Mouse (Mus musculus) NIH3T3 (cell line): ENCODE data around the gene Sept6.

Experiments
- DNase-seq: peaks from one replicate; pipeline ENCODE4 v3.0.0-alpha.2; 2012; ENCODE audit warnings: low read depth

Sept6 gene

DNA sequence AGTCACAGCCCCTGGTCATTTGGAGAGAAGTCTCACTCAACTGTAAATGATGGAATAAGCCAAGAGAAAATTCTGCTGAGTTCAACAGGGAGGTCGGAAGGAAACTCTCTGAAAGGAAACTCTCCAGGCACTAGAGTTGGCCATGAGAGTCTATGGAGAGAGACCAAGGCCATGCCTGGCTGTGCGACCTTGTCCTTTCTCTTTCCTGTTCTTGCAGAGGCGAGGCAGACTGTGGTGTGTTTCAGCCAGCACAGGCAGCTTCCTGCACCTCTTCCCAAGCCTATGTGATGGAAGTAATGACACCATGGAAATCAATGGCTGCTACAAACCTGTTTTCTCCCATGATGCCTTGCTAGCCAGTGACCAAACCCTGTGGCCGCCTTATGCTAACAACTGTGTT, 20.4 kb downstream of the Sept6 start:
- no peak for DNase-seq

GRCm38 (mm10) chrX:36969501-36969900, 22.1 kb downstream of the Sept6 start:
- DNase-seq = no peak

DNA sequence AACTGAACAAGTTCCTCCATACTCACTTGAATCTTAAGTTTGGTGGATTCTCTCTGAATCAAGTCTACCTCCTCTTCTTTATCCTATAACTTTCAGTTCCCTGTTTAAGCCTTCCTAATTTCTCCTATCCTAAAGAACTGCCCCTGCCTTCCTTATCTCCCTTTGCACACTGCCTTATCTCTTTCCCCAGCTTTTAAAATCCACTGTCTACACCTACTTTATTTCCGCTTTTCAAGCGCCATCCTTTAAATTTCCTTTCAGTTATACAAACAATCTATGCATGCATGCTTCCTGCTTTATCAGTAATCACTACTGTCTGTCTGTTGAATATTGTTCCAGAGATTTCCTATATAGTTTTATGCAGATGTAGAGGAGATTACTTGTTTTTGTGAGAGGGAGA, 34.9 kb downstream of the Sept6 start:
- DNase-seq = no peak

DNA sequence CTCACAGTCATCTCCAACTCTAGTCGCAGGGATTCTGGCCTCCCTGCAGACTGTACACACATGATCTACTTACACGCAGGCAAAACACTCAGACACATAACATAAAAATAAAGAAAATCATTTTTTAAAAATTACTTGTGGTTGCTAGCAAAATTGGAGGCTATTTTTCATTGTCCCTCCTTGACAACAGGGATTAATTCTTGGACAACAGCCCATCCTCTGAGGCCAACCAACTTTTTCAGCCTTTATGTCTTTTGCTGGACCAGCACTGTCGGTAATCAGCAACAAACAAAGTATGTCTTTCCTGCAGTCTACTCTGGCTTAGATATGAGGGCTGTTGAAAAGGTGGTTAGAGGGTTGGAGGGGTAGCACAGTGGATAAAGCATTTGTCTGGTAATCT, 50.5 kb downstream of the Sept6 start:
- DNase-seq = peak; percentile 73

DNA sequence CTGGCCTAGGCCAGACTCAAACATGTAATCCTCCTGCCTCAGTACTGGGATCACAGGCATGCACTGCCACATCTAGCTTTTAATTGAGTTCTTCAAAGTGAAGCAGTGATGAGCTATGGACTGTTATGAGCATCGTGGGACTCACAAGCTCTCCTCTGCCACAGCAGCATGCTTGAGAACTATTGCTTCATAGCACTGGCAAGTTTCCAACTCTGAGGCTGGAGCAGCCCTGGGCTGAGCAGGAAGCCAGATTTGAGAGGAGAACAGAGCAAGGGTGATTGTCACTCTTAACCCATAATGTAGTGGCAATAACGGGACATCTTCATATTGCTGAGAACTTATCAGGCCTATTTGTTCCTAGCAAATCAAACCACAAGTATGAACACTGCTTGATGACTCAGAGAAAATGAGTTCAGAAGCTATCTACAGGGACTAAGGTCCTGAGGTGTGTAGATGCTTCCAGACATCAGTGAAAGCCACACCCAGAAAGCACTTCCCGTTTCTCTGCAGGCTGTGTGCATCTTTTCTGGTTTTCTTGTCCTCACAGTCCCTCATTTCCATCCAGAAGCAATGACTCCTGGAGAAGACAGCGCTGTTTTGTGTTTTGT, 51.7 kb downstream of the Sept6 start:
- DNase-seq = peak; percentile 86

DNA sequence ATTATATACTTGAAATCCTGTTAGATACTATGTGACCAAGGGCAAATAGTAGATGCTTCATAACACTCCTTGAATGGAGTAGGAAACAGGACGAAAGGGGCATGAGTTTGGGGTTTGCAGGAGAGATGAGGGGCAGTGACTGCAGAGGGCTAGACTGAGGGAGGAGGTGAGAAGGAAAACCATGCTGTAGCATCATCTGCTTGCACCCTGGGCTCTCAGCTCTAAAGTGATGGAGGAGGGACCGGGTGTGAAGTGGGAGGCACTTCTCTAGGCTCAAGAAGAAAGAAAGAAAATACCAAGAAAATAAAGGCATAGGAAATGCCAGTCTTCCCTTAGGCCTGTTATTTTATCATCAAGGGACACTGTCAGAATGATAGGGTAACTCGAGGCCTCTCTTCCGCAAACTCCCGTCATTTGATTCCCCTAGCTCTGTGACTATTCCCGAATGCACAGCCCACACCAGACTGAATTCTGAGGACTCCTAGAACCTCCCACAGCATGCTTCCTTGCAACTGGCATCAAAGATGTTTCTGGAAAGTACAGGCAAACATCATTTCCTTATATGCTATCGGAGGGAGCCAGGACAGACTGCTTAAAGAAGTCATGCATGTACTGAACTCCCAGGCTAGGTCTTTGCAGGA, 56.1 kb downstream of the Sept6 start:
- no peak for DNase-seq

- DNase-seq = peak; percentile 20
These were observed 61.0 kb downstream of the Sept6 start for GRCm38 (mm10) chrX:36930574-36930973.

- DNase-seq = no peak
These were observed 61.9 kb downstream of the Sept6 start for GRCm38 (mm10) chrX:36929694-36930093.

DNA sequence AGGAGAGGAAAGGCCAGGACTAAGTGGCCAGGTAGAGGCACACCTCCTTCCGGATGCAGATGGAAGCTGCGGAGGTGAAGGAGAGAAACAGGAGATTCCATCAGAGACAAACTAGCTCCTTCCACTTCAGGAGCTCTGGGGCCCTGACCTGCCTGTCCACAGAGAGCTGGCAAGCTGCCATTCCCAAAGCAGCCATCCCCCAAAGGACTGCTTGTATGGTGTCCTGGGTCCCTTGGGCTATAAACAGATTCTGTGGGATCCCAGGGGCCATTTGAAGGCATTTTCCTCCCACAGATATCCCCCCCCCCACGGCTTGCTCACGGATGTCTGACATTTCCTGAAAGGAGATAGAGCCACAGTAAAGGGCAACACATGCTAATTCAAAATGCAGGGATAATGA, 62.8 kb downstream of the Sept6 start:
- DNase-seq = no peak

- DNase-seq = no peak
These were observed 70.2 kb downstream of the Sept6 start for GRCm38 (mm10) chrX:36921346-36921745.

DNA sequence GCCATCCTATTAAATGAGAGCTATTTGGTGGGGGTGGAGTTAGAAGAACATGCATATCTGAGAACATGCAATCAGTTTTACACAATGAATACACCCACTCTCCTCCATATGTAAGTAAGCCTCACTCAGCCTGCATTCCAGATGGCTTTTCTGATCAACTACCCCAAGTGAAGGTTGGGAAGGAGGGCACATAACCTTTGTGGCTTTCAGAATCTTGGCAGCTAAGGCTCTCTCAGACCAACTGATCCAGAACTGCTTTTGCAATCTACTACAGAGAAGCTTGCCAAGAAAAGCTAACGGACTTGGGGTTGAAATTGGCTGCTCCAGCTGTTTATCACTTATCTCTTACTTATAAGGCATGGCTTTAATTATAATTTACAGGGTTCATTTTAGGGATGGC, 73.8 kb downstream of the Sept6 start:
- DNase-seq = peak; percentile 75

DNA sequence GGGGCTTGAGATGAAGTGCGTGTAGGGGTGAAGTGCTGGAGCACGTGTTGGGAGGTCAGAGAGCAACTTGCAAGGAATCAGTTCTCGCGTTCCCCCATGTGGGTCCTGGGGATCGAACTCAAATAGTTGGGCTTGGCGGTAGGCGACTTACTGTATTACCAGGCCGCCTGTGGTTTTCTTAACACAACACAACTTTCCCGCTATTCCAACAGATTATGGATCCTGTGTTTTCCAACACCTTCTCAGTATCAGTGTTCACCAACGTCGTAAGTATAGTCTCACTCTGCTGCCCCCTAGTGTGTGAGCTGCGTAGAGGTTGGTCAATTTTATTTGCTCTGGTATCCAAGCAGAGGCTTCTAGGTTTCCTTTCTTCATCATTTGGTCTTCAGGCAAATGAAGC, 80.3 kb downstream of the Sept6 start:
- DNase-seq = peak; percentile 55

- peak; percentile 30 for DNase-seq
These were observed 85.1 kb downstream of the Sept6 start for GRCm38 (mm10) chrX:36906539-36906938.

DNA sequence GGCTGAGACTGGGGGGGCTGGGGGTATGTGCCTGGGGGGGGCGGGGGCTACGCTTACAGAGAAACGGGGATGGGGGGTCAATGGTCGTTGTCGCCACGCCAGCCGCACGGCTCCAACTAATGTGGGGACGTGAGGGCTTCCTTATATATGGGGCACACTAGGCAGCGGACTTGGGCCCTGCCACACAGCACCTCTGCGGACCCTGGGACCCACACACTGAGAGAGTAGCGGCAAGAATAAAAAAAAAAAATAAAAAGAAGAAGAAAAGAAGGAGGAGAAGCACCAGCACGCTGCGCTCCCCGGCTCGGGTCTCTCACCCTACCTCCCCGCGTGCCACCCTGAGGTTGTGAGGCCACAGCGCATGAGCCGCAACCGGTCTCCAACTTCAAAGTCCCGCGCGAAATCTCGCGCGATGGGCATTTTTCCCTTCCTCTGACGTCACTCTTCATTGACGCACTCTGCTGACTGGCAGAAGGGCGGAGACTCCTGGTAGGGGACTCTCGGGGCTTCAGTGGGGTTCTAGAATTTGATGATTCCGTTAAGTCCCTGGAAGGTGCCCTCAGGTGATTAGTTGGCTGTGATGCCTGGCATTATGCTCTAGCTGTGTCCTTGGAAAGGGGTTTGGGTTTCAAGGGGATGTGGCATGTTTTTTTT, 88.4 kb downstream of the Sept6 start:
- peak; percentile 95 for DNase-seq

- DNase-seq = peak; percentile 32
These were observed 89.1 kb downstream of the Sept6 start, which contains the start of gene Nkrf for GRCm38 (mm10) chrX:36902321-36903114. Gene Nkrf (minus strand): TSS chrX:36902899.

DNA sequence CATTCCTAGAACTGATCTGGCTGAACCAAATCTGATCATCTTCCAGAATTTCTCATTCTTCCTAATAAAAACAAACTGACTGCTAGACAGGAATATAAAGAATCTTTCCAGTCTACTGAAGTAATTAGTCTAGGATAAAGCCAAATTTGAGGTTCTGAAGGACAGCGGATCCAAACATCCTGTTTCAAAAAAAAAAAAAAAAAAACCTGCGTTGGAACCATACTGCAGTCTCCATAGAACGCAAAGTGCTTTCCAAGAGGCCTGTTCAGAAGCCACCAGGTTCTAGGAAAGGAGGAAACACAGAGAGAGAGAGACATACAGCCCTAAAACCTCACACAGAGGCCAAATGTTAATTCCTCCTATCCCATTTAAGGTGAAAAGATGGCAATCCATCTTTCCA, 89.9 kb downstream of the Sept6 start:
- DNase-seq = no peak

GRCm38 (mm10) chrX:36898931-36899330, 92.7 kb downstream of the Sept6 start:
- DNase-seq = peak; percentile 54

DNA sequence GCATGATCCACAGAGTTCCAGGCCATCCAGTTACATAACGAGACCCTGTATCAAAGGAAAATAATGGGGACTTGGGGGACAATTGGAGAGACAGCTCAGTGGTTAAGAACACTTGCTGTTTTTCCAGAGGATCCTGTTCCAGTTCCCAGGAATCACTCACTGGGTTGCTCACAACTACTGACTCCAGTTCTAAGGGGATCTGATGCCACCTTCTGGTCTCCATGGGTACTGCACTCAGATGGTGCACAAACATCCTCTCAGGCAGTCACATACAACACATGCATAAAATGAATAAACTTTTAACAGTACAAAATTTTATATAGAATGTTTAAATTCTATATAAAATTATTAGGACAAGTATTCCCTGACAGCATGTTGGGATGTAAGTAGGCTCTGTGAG, 106.9 kb downstream of the Sept6 start:
- DNase-seq = peak; percentile 26

GRCm38 (mm10) chrX:36874704-36875128, 116.9 kb downstream of the Sept6 start:
- peak; percentile 40 for DNase-seq

DNA sequence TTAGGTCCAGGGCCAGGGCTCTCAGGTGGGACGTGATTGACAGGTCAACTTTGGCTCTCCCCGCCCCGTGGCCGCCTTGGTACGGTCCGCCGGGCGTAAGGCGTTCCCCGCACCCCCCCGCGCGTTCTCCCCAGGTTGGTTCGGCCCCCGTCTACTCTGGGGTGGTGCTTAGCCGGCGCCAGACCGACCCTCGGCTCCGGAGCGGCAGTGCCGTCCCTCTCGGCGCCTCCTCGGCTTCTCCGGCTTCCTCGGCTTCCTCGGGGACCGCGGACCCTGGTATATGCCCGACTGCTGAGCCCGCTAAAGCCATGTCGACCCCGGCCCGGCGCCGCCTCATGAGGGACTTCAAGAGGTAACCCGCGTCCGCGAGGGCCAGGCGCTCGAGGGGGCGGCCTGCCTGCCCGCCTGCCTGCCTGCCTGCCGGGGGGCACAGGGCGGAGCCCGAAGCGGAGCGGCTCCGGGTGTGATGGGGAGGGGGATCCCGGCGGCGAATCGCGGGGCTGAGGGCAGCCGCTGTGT, 117.4 kb downstream of the Sept6 start:
- peak; percentile 91 for DNase-seq

DNA sequence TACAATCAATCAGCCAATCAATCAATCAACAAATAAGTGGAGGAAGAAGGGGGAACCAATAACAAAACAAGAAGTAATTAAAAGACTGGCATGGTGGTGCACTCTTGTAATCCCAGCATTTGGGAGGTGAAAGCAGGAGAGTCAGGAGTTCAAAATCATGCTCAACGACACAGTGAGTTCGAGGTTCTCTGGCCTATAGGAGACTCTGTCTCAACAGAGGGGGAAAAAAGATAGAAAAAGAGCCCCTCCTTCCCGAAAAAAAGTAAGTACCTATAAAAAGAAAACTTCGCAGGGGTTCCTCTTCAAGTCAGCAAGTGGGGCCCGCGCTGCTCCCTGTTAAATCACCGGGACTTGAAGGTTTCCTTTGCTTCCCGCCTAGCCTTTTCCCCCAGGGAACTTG, 117.8 kb downstream of the Sept6 start, which contains the start of the genes Ube2a and C330007P06Rik:
Gene Ube2a (plus strand): TSS at position 136 of the 400 bp plus-strand sequence.
Gene C330007P06Rik (minus strand): TSS at position 347 of the 400 bp plus-strand sequence.
- DNase-seq = no peak

DNA sequence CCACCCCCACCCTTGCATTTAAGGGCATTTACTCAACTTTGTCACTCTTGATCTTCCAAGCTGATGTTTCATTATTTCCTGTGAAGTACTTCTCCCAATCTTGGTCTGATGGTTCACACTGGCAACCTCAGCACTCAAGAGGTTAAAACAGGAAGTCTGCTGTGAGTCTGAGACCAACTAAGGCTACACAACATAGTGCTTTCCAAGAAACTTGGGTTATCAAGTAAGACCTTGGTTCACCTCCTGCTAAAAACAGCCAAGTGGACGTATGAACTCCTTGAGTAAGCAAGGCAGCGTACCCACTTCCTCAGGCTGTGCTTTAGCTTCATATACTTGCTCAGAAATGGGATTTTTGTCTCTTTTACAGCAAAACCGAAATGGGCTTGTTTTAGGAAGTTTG, 121.2 kb downstream of the Sept6 start:
- DNase-seq = no peak
